Mouse (Mus musculus) midbrain, embryonic 14.5 days (tissue): ENCODE measurements around the gene C130073F10Rik. TPM values are rescaled to one million over a fixed set of nuclear protein-coding genes. Genes with fewer than 3 reads are reported as not detected.
A peak's percentile ranks its signal among the peaks of the same experiment; 100 is the strongest.
"Not testable (repeated sequence)": the region's sequence is repeated elsewhere in the genome, so short reads cannot be mapped to it uniquely, and the experiment has no call there.

Experiments used
- ATAC-seq: fragments of 200-750 bp; cut with Nextera tagmentation; 2 replicates; pipeline ENCODE4 v1.8.0; 2017; ENCODE audit warnings: moderate number of reproducible peaks, moderate library complexity; ENCODE audit not compliant: low FRiP score, low TSS enrichment
- DNase-seq: peaks from one replicate; pipeline ENCODE4 v3.0.0-alpha.2; 2015
- H3K27ac ChIP-seq: fragments of 300-500 bp; sonication (generic); replicated peaks from 2 replicates; pipeline ENCODE4 v1.5.1; 2014; ENCODE audit warnings: mild to moderate bottlenecking, low read depth, low read length, moderate library complexity
- H3K27me3 ChIP-seq: fragments of 300-500 bp; sonication (generic); 2 replicates; pipeline ENCODE4 v1.6.1; 2014; ENCODE audit warnings: low read length, control low read depth, mixed read lengths; ENCODE audit not compliant: control insufficient read depth, insufficient read depth
- H3K36me3 ChIP-seq: fragments of 300-500 bp; sonication (generic); 2 replicates; pipeline ENCODE4 v1.6.1; 2014; ENCODE audit warnings: low read length, control low read depth; ENCODE audit not compliant: control insufficient read depth, insufficient read depth
- H3K4me1 ChIP-seq: fragments of 300-500 bp; sonication (generic); 2 replicates; pipeline ENCODE4 v1.6.1; 2014; ENCODE audit warnings: mild to moderate bottlenecking, antibody characterized with exemption, low read length, control low read depth; ENCODE audit not compliant: control insufficient read depth, insufficient read depth
- H3K4me2 ChIP-seq: fragments of 300-500 bp; sonication (generic); 2 replicates; pipeline ENCODE4 v1.6.1; 2014; ENCODE audit warnings: mild to moderate bottlenecking, low read length, moderate library complexity
- H3K4me3 ChIP-seq: fragments of 300-500 bp; sonication (generic); replicated peaks from 2 replicates; pipeline ENCODE4 v1.5.1; 2014; ENCODE audit warnings: low read depth, low read length
- H3K9ac ChIP-seq: fragments of 300-500 bp; sonication (generic); replicated peaks from 2 replicates; pipeline ENCODE4 v1.6.1; 2014; ENCODE audit warnings: mild to moderate bottlenecking, low read length, moderate library complexity
- H3K9me3 ChIP-seq: fragments of 300-500 bp; sonication (generic); 2 replicates; pipeline ENCODE4 v1.6.1; 2016; ENCODE audit warnings: low read length, control low read depth, mixed read lengths; ENCODE audit not compliant: control insufficient read depth
- WGBS: fragments of 180-500 bp; shearing (Covaris S2); extraction: QIAGEN DNeasy Blood & Tissue Kit; methylation state at CpG from one replicate; pipeline ENCODE4 v1.1.7; 2014; 5-methylcytosine and 5-hydroxymethylcytosine counted together
- polyA plus RNA-seq: library from polyadenylated mRNA; unstranded; fragments of >200 nt; fragmentation: Nextera tagmentation; extraction: Ambion mirVana; gene quantifications from 2 replicates; pipeline ENCODE4 v1.2.1, GENCODE M21; 2014

Gene C130073F10Rik
- not detected in 2 replicates for polyA plus RNA-seq

GRCm38 (mm10) chr4:101893656-101894420 is at the start of gene C130073F10Rik:
TSS of gene C130073F10Rik (minus strand) at chr4:101893789.
- Histone ChIP-seq H3K4me3 (no peak within 1 kb of the TSS), H3K4me2 (no peak within 1 kb of the TSS), H3K9ac (no peak within 1 kb of the TSS), H3K27me3 (no peaks in the 10 kb centered on the region), H3K36me3 (no peaks in the 10 kb centered on the region), H3K27ac (no peak within 1 kb of the TSS), H3K9me3 (no peaks in the 10 kb centered on the region), H3K4me1 (no peaks in the 10 kb centered on the region)
- no peak for ATAC-seq
- 89% methylated on average over 7 of the region's 7 CpGs for WGBS
- DNase-seq = no peak

GRCm38 (mm10) chr4:101940107-101940506 is 46.5 kb upstream of the C130073F10Rik start, which contains the start of gene Gm12794:
TSS of gene Gm12794 (plus strand) at chr4:101940407.
- H3K4me1 ChIP-seq, H3K9ac ChIP-seq, DNase-seq, H3K36me3 ChIP-seq, H3K27ac ChIP-seq, H3K9me3 ChIP-seq, H3K4me2 ChIP-seq, H3K27me3 ChIP-seq, ATAC-seq, H3K4me3 ChIP-seq: not testable (repeated sequence)
- 80% methylated on average over 2 of the region's 2 CpGs for WGBS

DNA sequence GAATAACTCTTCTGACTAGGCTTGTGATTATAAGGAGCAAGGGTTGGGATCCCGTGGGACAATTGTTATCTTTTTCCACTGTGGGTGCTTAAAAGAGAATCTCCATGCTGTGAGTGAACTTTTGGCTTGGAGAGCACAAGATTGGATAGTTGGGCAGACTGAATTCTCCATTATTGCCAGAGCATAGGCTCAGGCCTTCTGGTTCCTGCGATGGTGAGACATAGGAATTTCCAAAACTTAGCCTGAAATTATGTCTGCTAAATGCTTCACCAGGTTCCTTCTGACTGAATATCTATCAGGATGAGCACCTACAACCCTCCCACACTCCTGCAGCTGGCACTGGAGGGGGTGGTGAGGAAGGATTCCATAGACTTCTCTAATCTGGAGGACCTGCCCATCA is 15.2 kb upstream of the C130073F10Rik start, which contains the start of gene Gm12800:
Gm12800 (plus strand) TSS at position 301 of the 400 bp plus-strand sequence.
- H3K27ac ChIP-seq, DNase-seq, H3K9me3 ChIP-seq, H3K4me2 ChIP-seq, H3K4me3 ChIP-seq, H3K4me1 ChIP-seq, ATAC-seq, H3K27me3 ChIP-seq, H3K9ac ChIP-seq, H3K36me3 ChIP-seq: not testable (repeated sequence)
- 98% methylated on average over 2 of the region's 2 CpGs for WGBS

- Histone ChIP-seq H3K27ac (no peak overlapping the region), H3K27me3 (no peaks in the 10 kb centered on the region), H3K9me3 (no peaks in the 10 kb centered on the region), H3K4me1 (no peaks in the 10 kb centered on the region), H3K4me3 (no peak overlapping the region), H3K9ac (no peak overlapping the region), H3K36me3 (no peaks in the 10 kb centered on the region), H3K4me2 (no peak overlapping the region)
- DNase-seq (no peak), ATAC-seq (no peak)
These were observed 4.2 kb downstream of the C130073F10Rik start for GRCm38 (mm10) chr4:101889377-101889776.

GRCm38 (mm10) chr4:101883641-101884040 is 9.9 kb downstream of the C130073F10Rik start:
- Histone ChIP-seq H3K9me3 (no peaks in the 10 kb centered on the region), H3K4me3 (no peak overlapping the region), H3K9ac (no peak overlapping the region), H3K27me3 (no peaks in the 10 kb centered on the region), H3K4me2 (no peak overlapping the region), H3K4me1 (no peaks in the 10 kb centered on the region), H3K36me3 (no peaks in the 10 kb centered on the region), H3K27ac (no peak overlapping the region)
- 50% methylated on average over 3 of the region's 3 CpGs for WGBS
- ATAC-seq (no peak), DNase-seq (no peak)

GRCm38 (mm10) chr4:101875687-101876086 is 17.9 kb downstream of the C130073F10Rik start:
- not testable (repeated sequence) for H3K4me3 ChIP-seq, H3K9ac ChIP-seq, H3K27ac ChIP-seq, H3K4me2 ChIP-seq, H3K27me3 ChIP-seq, DNase-seq, H3K9me3 ChIP-seq, H3K4me1 ChIP-seq, ATAC-seq, H3K36me3 ChIP-seq
- 67% methylated on average over 15 of the region's 15 CpGs for WGBS

GRCm38 (mm10) chr4:101872031-101872430 is 21.6 kb downstream of the C130073F10Rik start:
- not testable (repeated sequence) for H3K9me3 ChIP-seq, H3K27ac ChIP-seq, H3K4me2 ChIP-seq, H3K4me3 ChIP-seq, H3K9ac ChIP-seq, H3K4me1 ChIP-seq, H3K36me3 ChIP-seq, DNase-seq, H3K27me3 ChIP-seq, ATAC-seq
- WGBS = 78% methylated on average over 2 of the region's 2 CpGs

DNA sequence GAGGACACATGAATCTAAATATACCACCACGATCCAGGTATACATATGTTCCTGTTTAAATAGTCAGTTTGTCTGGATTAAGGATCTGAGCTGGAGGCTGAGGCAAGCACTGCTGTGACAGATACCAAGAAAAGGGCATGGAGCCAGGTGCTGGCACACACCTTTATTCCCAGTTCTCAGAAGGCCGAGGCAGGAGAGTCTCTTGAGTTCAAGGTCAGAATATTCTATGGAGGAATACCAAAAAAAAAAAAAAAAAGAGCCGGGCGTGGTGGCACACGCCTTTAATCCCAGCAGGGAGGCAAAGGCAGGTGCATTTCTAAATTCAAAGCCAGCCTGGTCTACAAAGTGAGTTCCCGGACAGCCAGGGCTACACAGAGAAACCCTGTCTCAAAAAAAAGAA is 31.3 kb downstream of the C130073F10Rik start:
- Histone ChIP-seq H3K9ac (no peak overlapping the region), H3K9me3 (no peaks in the 10 kb centered on the region), H3K4me2 (no peak overlapping the region), H3K36me3 (no peaks in the 10 kb centered on the region), H3K4me1 (no peaks in the 10 kb centered on the region), H3K27ac (no peak overlapping the region), H3K27me3 (no peaks in the 10 kb centered on the region), H3K4me3 (no peak overlapping the region)
- ATAC-seq (no peak), DNase-seq (no peak)
- WGBS = 87% methylated on average over 6 of the region's 6 CpGs

- Histone ChIP-seq H3K9me3 (no peaks in the 10 kb centered on the region), H3K9ac (no peak overlapping the region), H3K36me3 (no peaks in the 10 kb centered on the region), H3K4me2 (no peak overlapping the region), H3K4me1 (no peaks in the 10 kb centered on the region), H3K27me3 (no peaks in the 10 kb centered on the region), H3K27ac (no peak overlapping the region), H3K4me3 (no peak overlapping the region)
- ATAC-seq = no peak
- 48% methylated on average over 6 of the region's 6 CpGs for WGBS
- DNase-seq = peak; percentile 39
These were observed 32.7 kb downstream of the C130073F10Rik start for GRCm38 (mm10) chr4:101860873-101861272.
